Mouse (Mus musculus) C2C12 (cell line): Measurements from ENCODE around the gene Kcns1. TPM values are rescaled to one million over a fixed set of nuclear protein-coding genes. Genes with fewer than 3 reads are reported as not detected.

Source experiments
- H3K27me3 ChIP-seq: one replicate; pipeline ENCODE4 v1.6.1; 2011; ENCODE audit not compliant: control insufficient read depth, insufficient read depth, insufficient read length
- H3K36me3 ChIP-seq: one replicate; pipeline ENCODE4 v1.6.1; 2011; ENCODE audit not compliant: control insufficient read depth, insufficient read depth
- H3K4me3 ChIP-seq: one replicate; pipeline ENCODE4 v1.5.1; 2011; ENCODE audit warnings: mild to moderate bottlenecking, control low read depth; ENCODE audit not compliant: poor library complexity, insufficient read depth, severe bottlenecking
- H3K79me2 ChIP-seq: one replicate; pipeline ENCODE4 v1.6.1; 2011; ENCODE audit not compliant: control insufficient read depth, insufficient read depth
- H3K79me3 ChIP-seq: one replicate; pipeline ENCODE4 v1.6.1; 2011; ENCODE audit warnings: low read depth, control low read depth
- H3ac ChIP-seq: one replicate; pipeline ENCODE3; 2011; ENCODE audit warnings: low read depth; ENCODE audit not compliant: control insufficient read depth, insufficient read length
- CEBPB ChIP-seq: IDR thresholded peaks from one replicate; pipeline ENCODE4 v1.6.1; 2011; ENCODE audit warnings: low read depth, mild to moderate bottlenecking, control low read depth, moderate library complexity
- CTCF ChIP-seq: IDR thresholded peaks from one replicate; pipeline ENCODE4 v1.5.1; 2011; ENCODE audit not compliant: control insufficient read depth, insufficient read depth, insufficient read length
- FOSL1 ChIP-seq: IDR thresholded peaks from one replicate; pipeline ENCODE4 v1.8.0; 2011; ENCODE audit warnings: mild to moderate bottlenecking, low read length; ENCODE audit not compliant: poor library complexity, insufficient read depth, severe bottlenecking
- MAX ChIP-seq: IDR thresholded peaks from one replicate; pipeline ENCODE4 v1.6.1; 2011; ENCODE audit warnings: mild to moderate bottlenecking, control low read depth
- MYOD1 ChIP-seq: IDR thresholded peaks from one replicate; pipeline ENCODE4 v1.6.1; 2011; ENCODE audit warnings: low read depth; ENCODE audit not compliant: control insufficient read depth, insufficient read length
- MYOG ChIP-seq: IDR thresholded peaks from one replicate; pipeline ENCODE4 v1.6.1; 2011; ENCODE audit not compliant: control insufficient read depth, insufficient read length; ENCODE audit errors: extremely low read depth
- USF1 ChIP-seq: IDR thresholded peaks from one replicate; pipeline ENCODE4 v1.6.1; 2011; ENCODE audit warnings: low read depth, mild to moderate bottlenecking, control low read depth, moderate library complexity
- polyA plus RNA-seq: library from polyadenylated mRNA; unstranded; fragments of >200 nt; fragmentation: generic; extraction: Trizol; gene quantifications from one replicate; pipeline ENCODE4 v1.2.1, GENCODE M21; 2012; ENCODE audit warnings: missing spikeins

The Kcns1 gene
- polyA plus RNA-seq, 1 experiment: not detected

GRCm38 (mm10) chr2:164190576-164190975 lies 19.7 kb upstream of the Kcns1 start, which contains the start of gene Wfdc12:
Wfdc12 (minus strand) TSS chr2:164190608.
- Histone ChIP-seq H3K36me3 (no peaks in the 10 kb centered on the region), H3ac (no peak within 1 kb of the TSS)

GRCm38 (mm10) chr2:164188722-164189121 lies 17.8 kb upstream of the Kcns1 start:
- no peak for TF ChIP-seq FOSL1
- TF ChIP-seq CEBPB: no peak
- TF ChIP-seq MYOD1: no peak
- peak; percentile 19 for TF ChIP-seq CTCF
- no peak for TF ChIP-seq USF1
- Histone ChIP-seq H3K36me3 (no peaks in the 10 kb centered on the region), H3ac (no peak overlapping the region), H3K79me2 (no peaks in the 10 kb centered on the region), H3K27me3 (peaks cover 47% of the 10 kb centered on the region), H3K4me3 (no peak overlapping the region), H3K79me3 (no peaks in the 10 kb centered on the region)

More at GRCm38 (mm10) chr2:164190576-164190975, 19.7 kb upstream of the Kcns1 start, which contains the start of gene Wfdc12:
- Histone ChIP-seq H3K79me2 (no peaks in the 10 kb centered on the region), H3K27me3 (peaks cover 57% of the 10 kb centered on the region), H3K79me3 (no peaks in the 10 kb centered on the region), H3K4me3 (no peak within 1 kb of the TSS)
- TF ChIP-seq FOSL1: no peak
- TF ChIP-seq MYOD1: no peak
- TF ChIP-seq USF1: no peak
- TF ChIP-seq MYOG: no peak
- no peak for TF ChIP-seq CTCF
- no peak for TF ChIP-seq MAX
- TF ChIP-seq CEBPB: no peak

GRCm38 (mm10) chr2:164184145-164184719 lies 13.3 kb upstream of the Kcns1 start:
- Histone ChIP-seq H3K36me3 (no peaks in the 10 kb centered on the region), H3K79me3 (no peaks in the 10 kb centered on the region), H3K27me3 (peaks cover 47% of the 10 kb centered on the region), H3ac (no peak overlapping the region), H3K4me3 (no peak overlapping the region), H3K79me2 (no peaks in the 10 kb centered on the region)
- TF ChIP-seq MAX: no peak
- no peak for TF ChIP-seq CEBPB
- no peak for TF ChIP-seq MYOD1
- TF ChIP-seq FOSL1: no peak
- no peak for TF ChIP-seq MYOG
- TF ChIP-seq CTCF: no peak
- TF ChIP-seq USF1: no peak

GRCm38 (mm10) chr2:164183340-164183739 lies 12.4 kb upstream of the Kcns1 start:
- Histone ChIP-seq H3K4me3 (no peak overlapping the region), H3K27me3 (peaks cover 55% of the 10 kb centered on the region), H3K79me2 (no peaks in the 10 kb centered on the region), H3ac (no peak overlapping the region), H3K79me3 (no peaks in the 10 kb centered on the region), H3K36me3 (no peaks in the 10 kb centered on the region)
- TF ChIP-seq CTCF (no peak), MAX (no peak), CEBPB (no peak), MYOD1 (no peak), MYOG (no peak), USF1 (no peak), FOSL1 (no peak)

- TF ChIP-seq USF1: no peak
- no peak for TF ChIP-seq MYOD1
- TF ChIP-seq MYOG: no peak
- TF ChIP-seq CTCF: no peak
- TF ChIP-seq CEBPB: no peak
- no peak for TF ChIP-seq FOSL1
- no peak for TF ChIP-seq MAX
- peaks cover 58% of the 10 kb centered on the region for H3K27me3 ChIP-seq
Observed at GRCm38 (mm10) chr2:164182692-164183255, 11.9 kb upstream of the Kcns1 start, which contains the start of gene Wfdc5. Wfdc5 (minus strand) TSS chr2:164182742.

GRCm38 (mm10) chr2:164180770-164181169 lies 9.9 kb upstream of the Kcns1 start:
- Histone ChIP-seq H3K79me3 (no peaks in the 10 kb centered on the region), H3K4me3 (no peak overlapping the region), H3K27me3 (peaks cover 76% of the 10 kb centered on the region), H3ac (no peak overlapping the region), H3K79me2 (no peaks in the 10 kb centered on the region), H3K36me3 (no peaks in the 10 kb centered on the region)
- no peak for TF ChIP-seq MYOD1
- TF ChIP-seq FOSL1: no peak
- TF ChIP-seq MYOG: no peak
- no peak for TF ChIP-seq CEBPB
- TF ChIP-seq CTCF: no peak
- TF ChIP-seq USF1: no peak
- no peak for TF ChIP-seq MAX

More at GRCm38 (mm10) chr2:164182692-164183255, 11.9 kb upstream of the Kcns1 start, which contains the start of gene Wfdc5:
- H3ac ChIP-seq: no peak within 1 kb of the TSS
- no peaks in the 10 kb centered on the region for H3K79me2 ChIP-seq
- no peaks in the 10 kb centered on the region for H3K36me3 ChIP-seq
- H3K4me3 ChIP-seq: no peak within 1 kb of the TSS
- H3K79me3 ChIP-seq: no peaks in the 10 kb centered on the region
